Mouse (Mus musculus) lung, adult 2 months (tissue): ENCODE measurements around the gene Defb25.

Source experiments
- CTCF ChIP-seq: fragments of 200-500 bp; IDR thresholded peaks from 2 replicates; pipeline ENCODE4 v1.5.1; 2011; ENCODE audit warnings: mild to moderate bottlenecking, low read length, control low read depth; ENCODE audit not compliant: insufficient read depth
- POLR2A ChIP-seq: fragments of 200-500 bp; IDR thresholded peaks from 2 replicates; pipeline ENCODE4 v1.6.1; 2011; ENCODE audit warnings: low read depth, mild to moderate bottlenecking, control low read depth, low read length, borderline replicate concordance; ENCODE audit errors: extremely low read depth

DNA sequence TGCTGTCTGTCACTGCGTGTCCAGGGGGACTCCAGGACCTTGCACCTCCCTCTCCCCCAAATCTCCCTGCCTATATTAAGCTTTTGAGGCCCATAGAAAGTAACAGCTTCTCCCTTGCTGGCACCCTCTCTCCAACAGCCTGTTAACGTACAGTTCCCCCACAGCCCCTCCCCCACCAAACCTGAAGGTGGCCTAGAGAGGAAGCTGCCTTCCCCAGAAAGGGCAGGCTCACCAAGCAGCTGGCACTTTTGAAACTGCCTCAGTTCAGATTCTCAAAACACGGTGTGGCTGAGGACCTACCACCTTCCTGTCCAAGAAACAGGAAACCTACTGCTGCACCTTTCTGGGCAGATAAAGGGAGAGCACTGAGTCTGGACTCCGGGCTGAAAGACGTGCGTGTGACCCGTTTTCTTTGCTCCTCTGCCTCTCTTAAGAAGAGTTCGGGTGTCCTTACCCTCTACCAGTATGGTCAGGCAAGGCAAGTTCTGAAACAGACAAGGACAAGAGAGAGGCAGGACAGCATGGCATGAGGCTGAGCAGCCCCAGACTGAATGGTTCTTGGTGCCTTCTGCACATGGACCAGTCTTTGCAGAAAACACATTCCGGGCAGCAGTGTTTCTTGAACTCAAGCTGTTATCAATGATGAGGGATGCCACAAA lies 48.3 kb upstream of the Defb25 start:
- no peak for TF ChIP-seq CTCF
- no peak for TF ChIP-seq POLR2A
